ENCODE assay signal across 11 mouse cellular contexts in genomic region chr4:129351111-129351510, GRCm38 (mm10). TPM values are rescaled to one million over a fixed set of nuclear protein-coding genes. Genes with fewer than 3 reads are reported as not detected.
DNase-seq lines count a peak whose midpoint lies in the region; ATAC-seq and TF ChIP-seq lines count a peak whose summit lies in the region.
"Had no signal": no experiment of that assay in that cellular context is flagged by ENCODE, and none has a peak within 500 bp of the region (broad histone marks: within the 10 kb centered on the region; RNA-seq: fewer than 3 reads in every experiment).

No protein-coding gene starts in this region.

- peaks cover 8% of the 10 kb centered on the region; the same call in 1 of the 2 replicates for H3K4me1 ChIP-seq in cerebellum, adult 2 months (ENCODE audit: control insufficient read depth, insufficient read depth, low read length)
- no peaks in the 10 kb centered on the region for H3K4me1 ChIP-seq in lung, postnatal 0 days (ENCODE audit: insufficient read depth, low read depth, low read length)
- H3K4me1 ChIP-seq in lung, adult 2 months (ENCODE audit: control insufficient read depth, insufficient read depth, low read length) = no peaks in the 10 kb centered on the region
- H3K4me1 ChIP-seq: hindbrain, embryonic 10.5 days had no signal

- H3K9me3 ChIP-seq in lung, postnatal 0 days (ENCODE audit: low read length) = no peaks in the 10 kb centered on the region
- H3K9me3 ChIP-seq: G1E; hindbrain, embryonic 10.5 days had no signal

- TF ChIP-seq POLR2A in cerebellum, adult 2 months (IDR thresholded peaks at IDR 0.05; ENCODE audit: borderline replicate concordance, insufficient read depth, low read length) = no peak
- TF ChIP-seq POLR2A in lung, adult 2 months (IDR thresholded peaks at IDR 0.05; ENCODE audit: borderline replicate concordance, extremely low read depth, low read depth, low read length) = no peak

- intact Hi-C loops in left cerebral cortex, adult 2 months (cut with DNase I) = loop anchor here (2.0 kb wide), 1 partner anchor 56 kb away; no protein-coding TSS in a partner anchor

- no peak for TF ChIP-seq CTCF in cerebellum, adult 2 months (IDR thresholded peaks at IDR 0.05; ENCODE audit: borderline replicate concordance, insufficient read depth, low read depth, low read length)
- TF ChIP-seq CTCF in lung, postnatal 0 days (IDR thresholded peaks at IDR 0.05) = no peak
- no peak for TF ChIP-seq CTCF in lung, adult 2 months (IDR thresholded peaks at IDR 0.05; ENCODE audit: insufficient read depth, low read length)
- no peak for TF ChIP-seq CTCF in left cerebral cortex, adult 2 months (IDR thresholded peaks at IDR 0.05)

- H3K27ac ChIP-seq in cerebellum, adult 2 months (ENCODE audit: insufficient read depth, low read length) = peak overlapping the region; percentile 48
- no peak overlapping the region for H3K27ac ChIP-seq in lung, postnatal 0 days (ENCODE audit: low read length)
- no peak overlapping the region for H3K27ac ChIP-seq in left cerebral cortex, adult 2 months
- H3K27ac ChIP-seq: heart, adult 2 months; hindbrain, embryonic 10.5 days had no signal

- H3K27me3 ChIP-seq in cerebellum, adult 2 months (ENCODE audit: control insufficient read depth, insufficient read depth, low read length) = no peaks in the 10 kb centered on the region
- H3K27me3 ChIP-seq in lung, postnatal 0 days (replicated peaks; ENCODE audit: insufficient read depth, low read length) = no peaks in the 10 kb centered on the region

- TF ChIP-seq EP300 in lung, postnatal 0 days (IDR thresholded peaks at IDR 0.05) = no peak

- H3K4me2 ChIP-seq in lung, postnatal 0 days (replicated peaks; ENCODE audit: low read depth, low read length) = no peak overlapping the region

- no peak overlapping the region for H3K4me3 ChIP-seq in cerebellum, adult 2 months (replicated peaks; ENCODE audit: insufficient read depth, low read depth, low read length)
- no peak overlapping the region for H3K4me3 ChIP-seq in lung, postnatal 0 days (ENCODE audit: low read depth, low read length)
- H3K4me3 ChIP-seq in lung, adult 2 months (replicated peaks; ENCODE audit: extremely low read depth, low read depth, low read length) = no peak overlapping the region
- no peak overlapping the region for H3K4me3 ChIP-seq in left cerebral cortex, adult 2 months
- H3K4me3 ChIP-seq: heart, adult 2 months; hindbrain, embryonic 10.5 days had no signal

- 0 out of 2 replicates have a peak, but pooled peaks cover 11% of the 10 kb centered on the region for H3K36me3 ChIP-seq in lung, postnatal 0 days (ENCODE audit: insufficient read depth, low read length)

- ATAC-seq in lung, postnatal 0 days = peak; percentile 16; the same call in 1 of the 2 replicates

- 30% methylated on average over 6 of the region's 6 CpGs for WGBS in cerebellum, adult 2 months
- 63% methylated on average over 6 of the region's 6 CpGs for WGBS in lung, postnatal 0 days
- WGBS in lung, adult 2 months = 70% methylated on average over 6 of the region's 6 CpGs

- DNase-seq in cerebellum, adult 2 months = no peak
- no peak for DNase-seq in cerebellum, adult 11-12 months
- no peak for DNase-seq in lung, postnatal 0 days (ENCODE audit: low spot score)
- no peak for DNase-seq in lung, adult 2 months
- DNase-seq in left cerebral cortex, adult 2 months (ENCODE audit: extremely low spot score in 1 of 2, low spot score in 2 of 2) = peak; percentile 27 to 63
- DNase-seq in telencephalon, adult 2 months (ENCODE audit: low read depth, low spot score) = peak; percentile 92
- DNase-seq in thymus, postnatal 10 days (ENCODE audit: low spot score in 2 of 2) = no peak
- DNase-seq in adrenal gland, adult 8-10 months = no peak

- H3K9ac ChIP-seq in lung, postnatal 0 days (replicated peaks; ENCODE audit: low read depth) = no peak overlapping the region

RNA-seq across cellular contexts. Expression of gene Zbtb8os, which starts 15.6 kb away (rescaled TPM):
- polyA plus RNA-seq in cerebellum, adult 2 months (2012; rRNA removed) = 31.2 and 35.3 TPM in 2 replicates
- 32.3 and 36.5 TPM in 2 replicates for polyA plus RNA-seq in lung, postnatal 0 days (2015; fragmentation: Nextera tagmentation; extraction: Ambion mirVana)
- polyA plus RNA-seq in lung, adult 2 months (2012; rRNA removed) = 5.8 and 11.3 TPM in 2 replicates
- total RNA-seq in left cerebral cortex, adult 2 months (2021) = 10 to 100 TPM; 29.4 to 30.1 TPM
- total RNA-seq in adrenal gland, adult 8-10 months (2022) = 10 to 100 TPM; 50.9 to 62.1 (median 56.6) TPM

RNA-seq across cellular contexts. Expression of gene Rbbp4, which starts 15.9 kb away (rescaled TPM):
- 70.9 and 73.7 TPM in 2 replicates for polyA plus RNA-seq in cerebellum, adult 2 months (2012; rRNA removed)
- polyA plus RNA-seq in lung, postnatal 0 days (2015; fragmentation: Nextera tagmentation; extraction: Ambion mirVana) = 159 and 182 TPM in 2 replicates
- polyA plus RNA-seq in lung, adult 2 months (2012; rRNA removed) = 16.7 and 23.5 TPM in 2 replicates
- 100 to 1,000 TPM; 115 to 123 TPM for total RNA-seq in left cerebral cortex, adult 2 months (2021)
- total RNA-seq in adrenal gland, adult 8-10 months (2022) = 100 to 1,000 TPM; 122 to 167 (median 155) TPM

RNA-seq across cellular contexts. Expression of gene Zbtb8a, which starts 26.8 kb away (rescaled TPM):
- 10.6 and 12.9 TPM in 2 replicates for polyA plus RNA-seq in cerebellum, adult 2 months (2012; rRNA removed)
- 15.6 and 16.9 TPM in 2 replicates for polyA plus RNA-seq in lung, postnatal 0 days (2015; fragmentation: Nextera tagmentation; extraction: Ambion mirVana)
- polyA plus RNA-seq in lung, adult 2 months (2012; rRNA removed) = 8.8 and 13.9 TPM in 2 replicates
- total RNA-seq in left cerebral cortex, adult 2 months (2021) = 1 to 10 TPM; 5.1 to 5.8 TPM
- total RNA-seq in adrenal gland, adult 8-10 months (2022) = 1 to 10 TPM; 4.7 to 7.8 (median 5.2) TPM

Comparison
In these comparisons a context has a peak if more than half of its experiments do, and no peak if none do; other contexts are left out.
1. DNase-seq: peak in left cerebral cortex, adult 2 months (2 of 2) and telencephalon, adult 2 months (single experiment); none in cerebellum, adult 2 months (0 of 2), cerebellum, adult 11-12 months (single experiment), lung, postnatal 0 days (single experiment), lung, adult 2 months (single experiment), thymus, postnatal 10 days (0 of 2) and adrenal gland, adult 8-10 months (single experiment).